Mouse (Mus musculus) MEL (cell line): Measurements from ENCODE around the gene Psd.

Experiments used
- BHLHE40 ChIP-seq: IDR thresholded peaks from 2 replicates; pipeline ENCODE4 v1.6.1; 2012; ENCODE audit warnings: low read depth, mild to moderate bottlenecking, inconsistent platforms, low read length, improper control_type of control experiment, borderline replicate concordance
- CTCF ChIP-seq, 3 experiments: IDR thresholded peaks in 2 of 3; conservative IDR thresholded peaks in 1 of 3; 2 replicates each; pipeline ENCODE4 v1.5.1; 2011 to 2012; ENCODE audit warnings: low read length in 3 of 3, low read depth in 2 of 3, mild to moderate bottlenecking in 2 of 3, improper control_type of control experiment in 1 of 3, inconsistent platforms in 1 of 3, mixed read lengths in 1 of 3, moderate library complexity in 1 of 3; ENCODE audit not compliant: control insufficient read depth in 1 of 3, insufficient read depth in 1 of 3, poor library complexity in 1 of 3, severe bottlenecking in 1 of 3
- ELF1 ChIP-seq: IDR thresholded peaks from 2 replicates; pipeline ENCODE4 v1.6.1; 2014; ENCODE audit warnings: low read depth, mild to moderate bottlenecking, inconsistent platforms, low read length, improper control_type of control experiment, moderate library complexity
- EP300 ChIP-seq, 2 experiments: IDR thresholded peaks; 2 replicates each; pipeline ENCODE4 v1.6.1; 2011; ENCODE audit warnings: improper control_type of control experiment in 2 of 2, low read length in 2 of 2, low read depth in 1 of 2, mild to moderate bottlenecking in 1 of 2
- GABPA ChIP-seq: IDR thresholded peaks from 2 replicates; pipeline ENCODE4 v1.6.1; 2012; ENCODE audit warnings: low read depth, mild to moderate bottlenecking, inconsistent platforms, low read length, improper control_type of control experiment, moderate library complexity
- GATA1 ChIP-seq: IDR thresholded peaks from 2 replicates; pipeline ENCODE4 v1.6.1; 2011; ENCODE audit warnings: low read depth, low read length, improper control_type of control experiment
- HCFC1 ChIP-seq: IDR thresholded peaks from 2 replicates; pipeline ENCODE4 v1.6.1; 2012; ENCODE audit warnings: low read depth, mild to moderate bottlenecking, inconsistent platforms, low read length, improper control_type of control experiment, moderate library complexity
- KAT2A ChIP-seq: conservative IDR thresholded peaks from 2 replicates; pipeline ENCODE4 v1.6.1; 2012; ENCODE audit warnings: low read depth, low read length, improper control_type of control experiment, inconsistent platforms
- POLR2A ChIP-seq, 2 experiments: IDR thresholded peaks; 2 replicates each; pipeline ENCODE4 v1.6.1; 2011 to 2012; ENCODE audit warnings: low read length in 2 of 2, mild to moderate bottlenecking in 2 of 2, control low read depth in 1 of 2, improper control_type of control experiment in 1 of 2, low read depth in 1 of 2, moderate library complexity in 1 of 2; ENCODE audit not compliant: control insufficient read depth in 1 of 2, insufficient read depth in 1 of 2, poor library complexity in 1 of 2
- POLR2AphosphoS2 ChIP-seq: IDR thresholded peaks from 2 replicates; pipeline ENCODE4 v1.6.1; 2011; ENCODE audit warnings: low read length, improper control_type of control experiment
- SMC3 ChIP-seq: IDR thresholded peaks from 2 replicates; pipeline ENCODE4 v1.6.1; 2011; ENCODE audit warnings: low read depth, low read length, improper control_type of control experiment
- TCF12 ChIP-seq: IDR thresholded peaks from 2 replicates; pipeline ENCODE4 v1.6.1; 2014; ENCODE audit warnings: low read depth, mild to moderate bottlenecking, inconsistent platforms, low read length, improper control_type of control experiment, moderate library complexity

DNA sequence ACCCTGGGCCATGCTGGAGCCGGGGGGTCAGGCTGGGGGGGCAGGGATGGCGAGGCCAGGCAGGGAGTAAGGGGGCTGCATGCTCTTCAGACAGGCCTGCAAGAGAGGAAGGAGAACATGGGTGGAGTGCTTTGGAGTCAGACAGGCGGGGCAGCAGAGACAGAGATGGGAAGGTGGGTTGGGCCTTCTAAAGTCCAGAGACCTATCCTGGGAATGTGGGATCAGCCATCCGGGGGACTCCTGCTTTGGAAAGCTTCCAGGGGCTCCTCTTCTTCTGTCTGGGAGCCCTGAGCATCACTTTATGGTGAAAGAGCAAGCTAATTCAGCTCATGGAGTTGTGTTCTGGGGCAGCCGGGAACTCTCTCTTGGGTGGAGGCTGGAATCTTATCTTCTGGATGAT, 2.0 kb downstream of the Psd start:
- TF ChIP-seq SMC3 (no peak), CTCF (IDR thresholded peaks at IDR 0.05 in 2 of 3, conservative IDR thresholded peaks at IDR 0.05 in 1 of 3; ENCODE audit: control insufficient read depth in 1 of 3, insufficient read depth in 1 of 3, low read depth in 2 of 3, low read length in 3 of 3, poor library complexity in 1 of 3, severe bottlenecking in 1 of 3) (no peak), GATA1 (no peak), POLR2A (IDR thresholded peaks at IDR 0.05; ENCODE audit: control insufficient read depth in 1 of 2, insufficient read depth in 1 of 2, low read depth in 1 of 2, low read length in 2 of 2, poor library complexity in 1 of 2) (no peak), BHLHE40 (no peak), EP300 (IDR thresholded peaks at IDR 0.05; ENCODE audit: low read depth in 1 of 2, low read length in 2 of 2) (no peak), KAT2A (no peak), HCFC1 (no peak), GABPA (no peak), POLR2AphosphoS2 (no peak), ELF1 (no peak), TCF12 (no peak)
